Mouse (Mus musculus): ENCODE results near the gene Asf1a.
"Not testable (repeated sequence)": the region's sequence is repeated elsewhere in the genome, so short reads cannot be mapped to it uniquely, and the experiment has no call there.

Gene Asf1a

GRCm38 (mm10) chr10:53650683-53651082, 54.1 kb downstream of the Asf1a start:
- DNase-seq = no peak

- DNase-seq = not testable (repeated sequence)
These were observed 57.7 kb downstream of the Asf1a start for GRCm38 (mm10) chr10:53654239-53654638.
